Mouse (Mus musculus) E14TG2a.4 (cell line): Measurements from ENCODE around the gene Cfl1.
"Not testable (repeated sequence)": the region's sequence is repeated elsewhere in the genome, so short reads cannot be mapped to it uniquely, and the experiment has no call there.

Source experiments
- H3K27me3 ChIP-seq: 2 replicates; pipeline ENCODE4 v1.6.1; 2014; ENCODE audit warnings: low read length, control low read depth; ENCODE audit not compliant: insufficient read depth
- H3K36me3 ChIP-seq: 2 replicates; pipeline ENCODE4 v1.6.1; 2014; ENCODE audit warnings: low read length, control low read depth; ENCODE audit not compliant: insufficient read depth
- H3K4me1 ChIP-seq: replicated peaks from 2 replicates; pipeline ENCODE4 v1.6.1; 2014; ENCODE audit warnings: low read depth, low read length, control low read depth
- H3K4me3 ChIP-seq: replicated peaks from 2 replicates; pipeline ENCODE4 v1.5.1; 2014; ENCODE audit warnings: mild to moderate bottlenecking, low read length
- H3K9me3 ChIP-seq: 2 replicates; pipeline ENCODE4 v1.6.1; 2014; ENCODE audit warnings: low read length, control low read depth
- CTCF ChIP-seq: conservative IDR thresholded peaks from 2 replicates; pipeline ENCODE4 v1.5.1; 2014; ENCODE audit warnings: low read length
- NANOG ChIP-seq: IDR thresholded peaks from 2 replicates; pipeline ENCODE4 v1.6.1; 2014; ENCODE audit warnings: borderline replicate concordance, low read length, mixed read lengths
- POU5F1 ChIP-seq: IDR thresholded peaks from 2 replicates; pipeline ENCODE4 v1.6.1; 2014; ENCODE audit warnings: low read length, borderline replicate concordance

Cfl1 gene

GRCm38 (mm10) chr19:5485371-5485770, 4.9 kb upstream of the Cfl1 start:
- peaks cover 56% of the 10 kb centered on the region for H3K36me3 ChIP-seq

GRCm38 (mm10) chr19:5485821-5486220, 4.4 kb upstream of the Cfl1 start:
- Histone ChIP-seq H3K27me3 (no peaks in the 10 kb centered on the region), H3K9me3 (no peaks in the 10 kb centered on the region), H3K36me3 (peaks cover 55% of the 10 kb centered on the region), H3K4me3 (no peak overlapping the region), H3K4me1 (peaks cover 62% of the 10 kb centered on the region)
- no peak for TF ChIP-seq POU5F1
- no peak for TF ChIP-seq NANOG
- no peak for TF ChIP-seq CTCF

More at GRCm38 (mm10) chr19:5485371-5485770, 4.9 kb upstream of the Cfl1 start:
- Histone ChIP-seq H3K4me1 (peaks cover 62% of the 10 kb centered on the region), H3K9me3 (no peaks in the 10 kb centered on the region), H3K4me3 (no peak overlapping the region), H3K27me3 (no peaks in the 10 kb centered on the region)
- no peak for TF ChIP-seq NANOG
- TF ChIP-seq POU5F1 = no peak
- TF ChIP-seq CTCF = no peak

- no peak for TF ChIP-seq NANOG
- TF ChIP-seq CTCF = no peak
- no peak for TF ChIP-seq POU5F1
- Histone ChIP-seq H3K27me3 (no peaks in the 10 kb centered on the region), H3K4me1 (peaks cover 62% of the 10 kb centered on the region), H3K36me3 (peaks cover 51% of the 10 kb centered on the region), H3K4me3 (no peak overlapping the region), H3K9me3 (no peaks in the 10 kb centered on the region)
These were observed 4.0 kb upstream of the Cfl1 start for GRCm38 (mm10) chr19:5486286-5486685.

GRCm38 (mm10) chr19:5486771-5487170, 3.5 kb upstream of the Cfl1 start:
- H3K4me3 ChIP-seq = no peak overlapping the region
- no peaks in the 10 kb centered on the region for H3K27me3 ChIP-seq
- H3K4me1 ChIP-seq = peaks cover 64% of the 10 kb centered on the region
- TF ChIP-seq NANOG = no peak
- no peak for TF ChIP-seq POU5F1
- no peak for TF ChIP-seq CTCF
- H3K36me3 ChIP-seq = peaks cover 50% of the 10 kb centered on the region
- no peaks in the 10 kb centered on the region for H3K9me3 ChIP-seq

DNA sequence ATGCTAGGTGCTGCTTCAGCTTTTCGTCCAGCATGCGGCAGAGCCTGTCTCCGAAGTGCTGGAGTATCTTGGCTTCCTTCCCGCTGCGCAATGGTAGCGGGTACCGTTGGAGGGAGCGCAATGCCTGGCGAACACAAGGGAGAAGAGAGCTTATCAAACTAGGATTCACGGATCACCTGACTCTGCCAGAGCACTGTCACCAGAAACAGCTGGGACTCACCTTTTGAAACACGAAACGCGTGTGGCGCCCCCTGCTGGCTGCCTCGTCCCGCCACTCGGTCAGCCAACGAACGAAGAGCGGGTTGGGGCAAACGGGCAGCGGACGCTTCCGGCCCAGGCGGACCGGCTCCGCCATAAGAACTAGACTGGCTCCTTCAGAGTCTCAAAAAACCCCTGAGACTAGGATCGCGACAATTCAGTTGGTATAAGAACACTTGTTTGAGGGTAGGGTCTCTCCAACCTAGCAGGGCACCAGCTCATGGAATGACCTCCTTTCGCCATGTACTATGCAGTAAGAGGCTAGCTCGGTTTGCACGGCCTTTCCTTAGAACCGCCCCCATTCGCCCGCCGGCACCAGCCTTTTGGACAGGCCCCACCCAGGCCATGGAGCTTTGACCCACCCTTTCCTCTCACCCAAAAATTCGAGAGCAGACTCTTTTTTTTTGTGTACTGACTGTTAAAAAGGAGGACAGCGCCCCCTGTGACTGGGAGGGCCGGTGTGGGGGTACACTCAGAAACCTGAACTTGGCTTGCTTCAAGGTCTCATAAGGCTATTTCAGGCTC, 2.3 kb upstream of the Cfl1 start, which contains the start of gene Mus81:
Mus81 (minus strand) TSS at position 635 of the 783 bp plus-strand sequence.
- H3K27me3 ChIP-seq = no peaks in the 10 kb centered on the region
- peaks cover 70% of the 10 kb centered on the region for H3K4me1 ChIP-seq
- H3K9me3 ChIP-seq = no peaks in the 10 kb centered on the region
- TF ChIP-seq NANOG (no peak), CTCF (peak; percentile 70)
- H3K4me3 ChIP-seq = peak within 1 kb of the TSS; percentile 97
- peaks cover 52% of the 10 kb centered on the region for H3K36me3 ChIP-seq

DNA sequence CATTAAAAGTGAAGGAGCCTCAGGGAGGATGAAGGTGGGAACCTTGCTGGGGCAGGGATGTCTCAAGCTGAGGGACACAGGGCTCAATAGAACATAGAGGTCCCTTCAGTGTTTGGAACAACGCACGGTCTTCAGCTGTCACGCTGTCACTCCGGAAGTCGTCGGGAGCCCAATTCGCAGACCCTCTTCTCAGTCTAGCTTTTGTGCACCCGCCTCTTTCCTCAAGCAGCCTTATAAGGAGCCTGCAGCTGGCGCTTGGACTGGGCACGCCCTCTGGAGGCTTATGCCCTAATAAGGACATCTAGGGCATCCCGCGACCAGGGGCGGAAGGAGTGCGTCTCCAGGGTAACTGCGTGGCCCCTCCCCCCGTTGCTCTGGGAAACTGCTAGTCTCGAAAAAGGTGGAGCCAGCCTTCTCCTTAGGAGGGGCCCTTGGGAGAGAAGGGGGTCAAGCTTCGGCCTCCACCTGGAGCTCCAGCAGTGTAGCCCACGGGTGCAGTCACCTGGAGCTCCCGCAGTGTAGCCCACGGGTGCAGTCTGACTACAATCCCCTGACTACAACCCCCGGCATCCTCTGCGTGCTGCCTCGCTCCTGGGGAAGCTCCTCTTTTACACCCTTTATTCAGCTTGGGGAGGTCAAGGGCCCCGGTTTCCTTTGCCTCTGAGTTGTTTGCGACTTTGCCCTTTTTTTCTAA, 1.2 kb upstream of the Cfl1 start:
- H3K4me3 ChIP-seq = peak overlapping the region; percentile 97
- H3K4me1 ChIP-seq = peaks cover 70% of the 10 kb centered on the region
- no peaks in the 10 kb centered on the region for H3K9me3 ChIP-seq
- no peak for TF ChIP-seq CTCF
- TF ChIP-seq NANOG = no peak
- TF ChIP-seq POU5F1 = no peak
- peaks cover 52% of the 10 kb centered on the region for H3K36me3 ChIP-seq
- H3K27me3 ChIP-seq = no peaks in the 10 kb centered on the region

GRCm38 (mm10) chr19:5489721-5490120, 534 bp upstream of the Cfl1 start:
- not testable (repeated sequence) for H3K9me3 ChIP-seq, H3K27me3 ChIP-seq
- Histone ChIP-seq H3K4me3 (peak overlapping the region; percentile 97), H3K36me3 (peaks cover 52% of the 10 kb centered on the region), H3K4me1 (peaks cover 70% of the 10 kb centered on the region)

GRCm38 (mm10) chr19:5490898-5491708, 848 bp downstream of the Cfl1 start:
- no peak for TF ChIP-seq POU5F1
- TF ChIP-seq NANOG = no peak
- no peak for TF ChIP-seq CTCF
- Histone ChIP-seq H3K4me3 (peak overlapping the region; percentile 97), H3K36me3 (peaks cover 50% of the 10 kb centered on the region), H3K9me3 (no peaks in the 10 kb centered on the region), H3K4me1 (peaks cover 74% of the 10 kb centered on the region), H3K27me3 (no peaks in the 10 kb centered on the region)
